Mouse (Mus musculus): Measurements from ENCODE around the gene Kcnt2.

GRCm38 (mm10) chr1:140266047-140266446, 20.1 kb downstream of the Kcnt2 start:
- no peak for TF ChIP-seq CTCF (IDR thresholded peaks at IDR 0.05; ENCODE audit: low read depth, low read length)
- TF ChIP-seq TAL1 (conservative IDR thresholded peaks at IDR 0.05; ENCODE audit: low read depth, low read length): no peak
- no peak for TF ChIP-seq GATA1 (IDR thresholded peaks at IDR 0.05; ENCODE audit: borderline replicate concordance, low read length)
- no peak for TF ChIP-seq POLR2AphosphoS5 (IDR thresholded peaks at IDR 0.05; ENCODE audit: insufficient replicate concordance, low read depth, low read length)
